Comparison of ENCODE assay signal across 8 mouse cellular contexts in the genomic region with DNA sequence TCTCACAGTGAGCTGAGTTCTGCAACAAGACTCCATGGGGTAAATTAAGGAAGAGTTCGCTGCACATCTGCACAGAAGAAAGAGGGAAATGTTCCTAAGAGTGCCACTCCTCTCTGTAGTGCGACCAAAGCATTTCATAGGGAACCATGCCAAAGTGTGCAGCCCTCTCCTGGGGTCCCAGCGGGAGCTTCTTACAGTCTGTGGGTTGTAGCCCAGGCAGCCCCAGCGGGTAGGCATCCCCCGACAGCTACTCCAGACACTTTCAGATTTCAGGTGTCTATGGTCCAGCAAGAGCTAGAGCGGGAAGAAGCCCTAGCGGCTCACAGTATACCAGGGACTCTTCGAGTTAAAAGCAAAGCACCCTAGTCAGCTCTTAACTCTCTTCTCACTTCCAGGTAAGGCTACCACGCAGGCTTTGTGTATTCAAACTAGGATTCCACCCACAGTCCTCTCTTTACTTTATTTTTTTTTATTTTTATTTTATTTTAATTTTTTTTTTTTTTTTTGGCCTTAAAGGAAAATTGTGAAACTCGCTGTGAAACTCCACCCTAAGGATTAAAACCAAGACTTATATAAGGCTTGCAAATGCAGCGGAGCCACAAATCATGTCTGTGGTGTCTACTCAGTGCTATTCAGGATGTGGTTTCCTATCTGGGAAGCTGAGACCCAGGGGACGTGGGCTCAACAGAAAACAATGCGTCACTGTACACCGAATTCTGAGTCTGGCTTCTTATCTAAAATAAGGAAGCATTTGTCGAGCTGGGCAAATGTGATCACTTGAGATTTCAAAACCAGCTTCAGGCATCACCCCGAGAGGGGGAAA.
DNase-seq lines count a peak whose midpoint lies in the region; ATAC-seq lines count a peak whose summit lies in the region.

No protein-coding gene starts in this region.

- 0 out of 2 replicates have a peak overlapping the region, but pooled peaks have one; percentile 24 for H3K27ac ChIP-seq in limb, embryonic 12.5 days

- H3K4me2 ChIP-seq in limb, embryonic 12.5 days, result no peak overlapping the region

- H3K27me3 ChIP-seq in limb, embryonic 12.5 days, result no peaks in the 10 kb centered on the region

- ATAC-seq in common myeloid progenitor, adult 5-6 weeks (replicated peaks; ENCODE audit: low read depth, poor library complexity, severe bottlenecking), result peak; percentile 96
- no peak for ATAC-seq in limb, embryonic 12.5 days (ENCODE audit: insufficient number of reproducible peaks, insufficient read depth, low FRiP score, low TSS enrichment, low read depth)
- no peak for ATAC-seq in erythroblast, adult 5-6 weeks (replicated peaks; ENCODE audit: low FRiP score, poor library complexity, severe bottlenecking)

- H3K9ac ChIP-seq in limb, embryonic 12.5 days (replicated peaks), result no peak overlapping the region

- H3K36me3 ChIP-seq in limb, embryonic 12.5 days, result no peaks in the 10 kb centered on the region

- H3K4me1 ChIP-seq in limb, embryonic 12.5 days (replicated peaks), result peaks cover 54% of the 10 kb centered on the region

- DNase-seq in layer of hippocampus, adult 9-11 months, result peak; percentile 46
- no peak for DNase-seq in layer of hippocampus, postnatal 36 days
- DNase-seq in MEL-GATA-1-ER (ENCODE audit: extremely low read depth, low read depth), result peak; percentile 5
- DNase-seq in urinary bladder, postnatal 36 days (ENCODE audit: low spot score in 2 of 2), result no peak
- DNase-seq in spleen, postnatal 14 days (ENCODE audit: low spot score in 2 of 2), result no peak

- 81% methylated on average over 16 of the region's 16 CpGs for WGBS in limb, embryonic 12.5 days

- H3K4me3 ChIP-seq in limb, embryonic 12.5 days (replicated peaks), result no peak overlapping the region

- no peaks in the 10 kb centered on the region for H3K9me3 ChIP-seq in limb, embryonic 12.5 days

Comparison
In these comparisons a context has a peak if more than half of its experiments do, and no peak if none do; other contexts are left out.
1. DNase-seq: peak in layer of hippocampus, adult 9-11 months (single experiment) and MEL-GATA-1-ER (single experiment); none in layer of hippocampus, postnatal 36 days (0 of 2), urinary bladder, postnatal 36 days (0 of 2) and spleen, postnatal 14 days (0 of 2).